Mouse (Mus musculus): ENCODE results near the gene Gm9747.

- TF ChIP-seq POLR2A (IDR thresholded peaks at IDR 0.05; ENCODE audit: extremely low read depth, insufficient read depth, low read length) (no peak), CTCF (IDR thresholded peaks at IDR 0.05; ENCODE audit: low read depth, low read length) (no peak)
Observed at GRCm38 (mm10) chr1:82235455-82236104, 2.7 kb downstream of the Gm9747 start.
